Mouse (Mus musculus) stomach, postnatal 0 days (tissue): ENCODE measurements around the gene Kalrn. TPM values are rescaled to one million over a fixed set of nuclear protein-coding genes. Genes with fewer than 3 reads are reported as not detected.
A peak's percentile ranks its signal among the peaks of the same experiment; 100 is the strongest.

ENCODE experiments used
- ATAC-seq: fragments of 200-750 bp; cut with Nextera tagmentation; 2 replicates; pipeline ENCODE4 v1.8.0; 2017; ENCODE audit not compliant: low FRiP score, low TSS enrichment
- DNase-seq: peaks from one replicate; pipeline ENCODE4 v3.0.0-alpha.2; 2016; ENCODE audit warnings: low spot score
- H3K27ac ChIP-seq: fragments of 300-500 bp; sonication (generic); replicated peaks from 2 replicates; pipeline ENCODE4 v1.5.1; 2014; ENCODE audit warnings: mild to moderate bottlenecking, control low read depth
- H3K27me3 ChIP-seq: fragments of 300-500 bp; sonication (generic); 2 replicates; pipeline ENCODE4 v1.6.1; 2014; ENCODE audit warnings: low read length; ENCODE audit not compliant: control insufficient read depth, insufficient read depth
- H3K36me3 ChIP-seq: fragments of 300-500 bp; sonication (generic); 2 replicates; pipeline ENCODE4 v1.6.1; 2014; ENCODE audit warnings: low read length, mixed read lengths; ENCODE audit not compliant: control insufficient read depth, insufficient read depth
- H3K4me1 ChIP-seq: fragments of 300-500 bp; sonication (generic); replicated peaks from 2 replicates; pipeline ENCODE4 v1.6.1; 2014; ENCODE audit warnings: antibody characterized with exemption; ENCODE audit not compliant: control insufficient read depth, insufficient read depth
- H3K4me2 ChIP-seq: fragments of 300-500 bp; sonication (generic); replicated peaks from 2 replicates; pipeline ENCODE4 v1.6.1; 2014; ENCODE audit warnings: low read depth, mild to moderate bottlenecking, control low read depth, moderate library complexity
- H3K4me3 ChIP-seq: fragments of 300-500 bp; sonication (generic); 2 replicates; pipeline ENCODE4 v1.5.1; 2014; ENCODE audit warnings: low read depth, low read length, control low read depth
- H3K9ac ChIP-seq: fragments of 300-500 bp; sonication (generic); 2 replicates; pipeline ENCODE4 v1.6.1; 2014; ENCODE audit warnings: mild to moderate bottlenecking, low read length, control low read depth, mixed read lengths
- H3K9me3 ChIP-seq: fragments of 300-500 bp; sonication (generic); 2 replicates; pipeline ENCODE4 v1.6.1; 2016; ENCODE audit warnings: low read length; ENCODE audit not compliant: control insufficient read depth
- CTCF ChIP-seq: IDR thresholded peaks from 2 replicates; pipeline ENCODE4 v1.5.1; 2016; ENCODE audit warnings: antibody characterized with exemption, low read depth, mild to moderate bottlenecking, moderate library complexity
- EP300 ChIP-seq: optimal IDR thresholded peaks from 2 replicates; pipeline ENCODE3; 2016; ENCODE audit warnings: antibody characterized with exemption
- WGBS: fragments of 180-500 bp; shearing (Covaris S2); extraction: QIAGEN DNeasy Blood & Tissue Kit; methylation state at CpG from one replicate; pipeline ENCODE4 v1.1.7; 2014; 5-methylcytosine and 5-hydroxymethylcytosine counted together
- polyA plus RNA-seq: library from polyadenylated mRNA; unstranded; fragments of >200 nt; fragmentation: Nextera tagmentation; extraction: Ambion mirVana; gene quantifications from 2 replicates; pipeline ENCODE4 v1.2.1, GENCODE M21; 2015

Gene Kalrn
- polyA plus RNA-seq, 1 experiment from 2014 or later: 14.4 TPM

DNA sequence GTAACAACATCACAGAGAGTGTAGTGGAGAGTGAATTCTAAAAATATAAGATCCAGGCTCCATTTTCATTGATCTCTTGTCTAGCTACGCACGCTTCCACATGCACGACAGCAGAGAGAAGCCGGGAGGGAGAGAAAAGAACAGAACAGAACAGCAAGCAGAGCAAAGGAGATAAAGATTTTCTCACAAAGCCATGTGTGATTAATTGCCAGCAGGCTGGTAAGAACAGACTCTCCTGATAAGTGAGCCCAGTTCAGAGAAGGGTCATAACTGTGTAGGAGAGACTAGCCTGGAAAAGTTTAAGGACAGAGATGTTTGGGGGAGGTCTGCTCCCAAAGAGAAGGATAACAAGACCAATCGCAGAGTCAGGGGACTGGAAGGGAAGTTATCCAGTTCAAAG is 515.9 kb downstream of the Kalrn start:
- Histone ChIP-seq H3K4me3 (no peak overlapping the region), H3K4me1 (no peaks in the 10 kb centered on the region), H3K27ac (no peak overlapping the region), H3K4me2 (no peak overlapping the region), H3K27me3 (no peaks in the 10 kb centered on the region), H3K9me3 (no peaks in the 10 kb centered on the region), H3K9ac (no peak overlapping the region), H3K36me3 (peaks cover 9% of the 10 kb centered on the region; the same call in 1 of the 2 replicates)
- DNase-seq: no peak
- ATAC-seq: no peak
- TF ChIP-seq EP300: no peak
- no peak for TF ChIP-seq CTCF
- WGBS: 43% methylated on average over 5 of the region's 5 CpGs

DNA sequence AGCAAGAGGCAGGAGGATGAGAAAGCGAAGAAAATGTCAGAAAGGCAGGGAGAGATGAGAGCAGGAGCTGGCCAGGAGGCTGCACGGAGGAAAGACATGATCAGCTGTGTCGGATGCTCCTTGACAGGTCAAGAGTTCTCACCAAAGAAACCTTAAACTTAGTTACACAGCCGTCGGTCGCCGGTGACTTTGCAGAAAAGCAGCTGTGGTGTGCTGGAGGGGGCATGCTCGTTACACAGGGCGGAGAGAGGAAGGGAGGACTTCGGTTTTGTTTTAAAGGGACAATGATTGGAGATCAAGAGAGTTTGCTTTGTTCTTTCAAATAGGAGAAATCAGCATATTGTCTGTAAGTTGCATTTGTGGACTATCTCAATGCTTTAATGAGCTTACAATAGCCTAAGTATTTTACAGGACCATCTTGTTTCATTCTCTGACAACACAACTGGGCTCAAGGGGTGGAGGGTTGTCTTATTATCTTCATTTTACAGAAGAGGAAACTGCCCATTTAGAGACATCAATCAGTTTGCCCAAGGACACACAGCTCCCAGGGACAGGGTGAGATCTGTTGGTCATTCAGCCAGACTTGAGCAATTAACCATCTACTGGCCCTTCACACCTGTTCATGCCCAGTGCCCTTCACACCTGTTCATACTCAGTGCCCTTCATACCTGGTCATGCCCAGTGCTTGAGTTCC is 516.8 kb downstream of the Kalrn start:
- Histone ChIP-seq H3K36me3 (peaks cover 9% of the 10 kb centered on the region; the same call in 1 of the 2 replicates), H3K9ac (no peak overlapping the region), H3K4me2 (no peak overlapping the region), H3K27ac (no peak overlapping the region), H3K9me3 (no peaks in the 10 kb centered on the region), H3K27me3 (no peaks in the 10 kb centered on the region), H3K4me1 (no peaks in the 10 kb centered on the region), H3K4me3 (no peak overlapping the region)
- ATAC-seq (no peak), DNase-seq (no peak)
- TF ChIP-seq CTCF (no peak), EP300 (no peak)
- 66% methylated on average over 10 of the region's 10 CpGs for WGBS

DNA sequence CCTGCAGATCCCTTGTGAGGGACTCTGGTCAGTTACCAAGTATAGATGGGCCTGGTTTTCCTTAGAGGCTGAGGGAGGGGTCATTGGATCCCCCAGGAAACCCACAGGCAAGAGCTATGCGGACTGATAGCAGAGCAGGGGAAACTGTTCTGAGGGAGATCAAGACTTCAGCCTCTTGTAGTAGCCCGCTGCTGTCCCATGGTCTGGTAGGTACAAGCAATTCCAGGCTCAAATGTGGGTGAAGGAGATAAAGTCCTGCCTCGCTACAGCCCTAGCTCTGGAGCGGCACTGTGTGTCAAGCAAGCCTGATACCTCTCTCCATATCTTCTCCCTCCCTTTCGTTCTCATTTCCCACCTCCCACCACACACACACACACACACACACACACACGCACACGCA is 523.2 kb downstream of the Kalrn start:
- no peaks in the 10 kb centered on the region for H3K9me3 ChIP-seq
- no peaks in the 10 kb centered on the region for H3K4me1 ChIP-seq
- no peak overlapping the region for H3K9ac ChIP-seq
- WGBS: 87% methylated on average over 7 of the region's 7 CpGs
- no peak overlapping the region for H3K4me3 ChIP-seq
- H3K4me2 ChIP-seq: no peak overlapping the region
- no peak overlapping the region for H3K27ac ChIP-seq
- H3K36me3 ChIP-seq: peaks cover 9% of the 10 kb centered on the region; the same call in 1 of the 2 replicates
- H3K27me3 ChIP-seq: no peaks in the 10 kb centered on the region
- no peak for TF ChIP-seq CTCF
- no peak for TF ChIP-seq EP300
- no peak for ATAC-seq
- DNase-seq: no peak

DNA sequence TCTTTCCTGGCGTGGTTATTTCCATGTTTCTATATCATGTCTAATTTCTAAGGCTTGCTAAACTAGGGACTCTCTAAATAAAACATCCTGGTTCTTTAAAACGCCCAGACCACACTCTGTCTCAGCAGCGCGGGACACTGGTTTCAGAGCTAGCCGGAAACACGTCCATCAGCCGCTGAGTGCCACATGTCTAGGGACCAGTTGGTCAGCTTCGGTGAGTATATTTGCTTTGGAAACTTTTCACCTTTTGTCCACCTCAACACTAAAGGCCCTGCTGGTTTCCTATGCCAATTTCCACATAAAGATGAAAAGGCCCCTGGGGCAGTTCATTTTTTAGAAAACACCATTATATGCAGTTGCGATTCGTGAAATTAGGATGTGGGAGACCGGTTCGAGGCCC is 524.0 kb downstream of the Kalrn start:
- ATAC-seq (no peak), DNase-seq (no peak)
- 80% methylated on average over 12 of the region's 12 CpGs for WGBS
- Histone ChIP-seq H3K4me2 (no peak overlapping the region), H3K27me3 (no peaks in the 10 kb centered on the region), H3K27ac (no peak overlapping the region), H3K9me3 (no peaks in the 10 kb centered on the region), H3K4me1 (no peaks in the 10 kb centered on the region), H3K36me3 (peaks cover 9% of the 10 kb centered on the region; the same call in 1 of the 2 replicates), H3K9ac (no peak overlapping the region), H3K4me3 (no peak overlapping the region)
- TF ChIP-seq CTCF: no peak
- no peak for TF ChIP-seq EP300

DNA sequence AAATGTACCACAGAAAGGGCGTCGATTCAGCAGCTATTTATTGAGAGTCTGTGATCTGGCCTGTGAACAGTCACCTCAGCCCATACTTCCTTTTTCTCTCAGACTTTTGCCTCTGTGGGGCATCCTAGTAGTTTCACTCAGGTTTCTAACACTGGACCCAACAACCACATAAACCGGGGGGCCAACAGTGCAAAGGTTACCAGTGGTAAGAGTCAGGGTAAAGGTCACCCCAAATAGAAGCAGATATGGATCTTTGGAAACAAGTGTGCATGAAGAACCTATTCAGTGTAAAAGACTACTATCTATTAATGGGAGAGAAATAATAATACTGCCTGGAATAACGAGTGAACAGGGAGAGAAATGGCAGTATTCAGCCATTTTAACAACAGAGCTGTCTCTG is 525.1 kb downstream of the Kalrn start:
- H3K4me2 ChIP-seq: no peak overlapping the region
- 84% methylated on average over 4 of the region's 4 CpGs for WGBS
- H3K27ac ChIP-seq: no peak overlapping the region
- 0 out of 2 replicates have a peak, but pooled peaks cover 2% of the 10 kb centered on the region for H3K36me3 ChIP-seq
- ATAC-seq (no peak), DNase-seq (no peak)
- no peak for TF ChIP-seq EP300
- no peak for TF ChIP-seq CTCF
- H3K9ac ChIP-seq: no peak overlapping the region
- no peaks in the 10 kb centered on the region for H3K4me1 ChIP-seq
- H3K9me3 ChIP-seq: no peaks in the 10 kb centered on the region
- H3K27me3 ChIP-seq: no peaks in the 10 kb centered on the region
- no peak overlapping the region for H3K4me3 ChIP-seq

DNA sequence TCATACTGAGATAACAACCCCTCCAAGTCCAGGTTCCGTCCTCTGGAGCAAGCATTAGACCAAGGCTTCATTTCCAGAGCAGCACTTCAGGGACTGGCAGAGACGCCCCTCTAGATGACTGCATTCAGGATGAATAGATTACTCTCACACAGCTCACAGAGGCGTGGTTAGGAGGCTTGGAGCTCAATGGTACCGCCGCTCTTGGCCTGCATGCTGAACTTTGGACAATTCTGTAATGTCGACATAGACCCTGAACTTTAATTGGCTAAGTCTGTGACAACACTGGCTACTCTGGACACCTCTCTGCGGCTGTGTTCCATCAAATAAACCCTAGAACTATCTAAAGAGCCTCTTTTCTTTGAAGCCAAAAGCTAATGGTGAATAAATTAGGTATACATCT is 525.8 kb downstream of the Kalrn start:
- Histone ChIP-seq H3K4me2 (no peak overlapping the region), H3K9me3 (no peaks in the 10 kb centered on the region), H3K4me3 (no peak overlapping the region), H3K9ac (no peak overlapping the region), H3K4me1 (no peaks in the 10 kb centered on the region), H3K27ac (no peak overlapping the region), H3K27me3 (no peaks in the 10 kb centered on the region), H3K36me3 (no peaks in the 10 kb centered on the region)
- TF ChIP-seq EP300 (no peak), CTCF (no peak)
- no peak for DNase-seq
- 44% methylated on average over 7 of the region's 7 CpGs for WGBS
- ATAC-seq: peak; percentile 53
